Mouse (Mus musculus): ENCODE measurements around the gene 1700028K03Rik.
A peak's percentile ranks its signal among the peaks of the same experiment; 100 is the strongest.

The 1700028K03Rik gene

DNA sequence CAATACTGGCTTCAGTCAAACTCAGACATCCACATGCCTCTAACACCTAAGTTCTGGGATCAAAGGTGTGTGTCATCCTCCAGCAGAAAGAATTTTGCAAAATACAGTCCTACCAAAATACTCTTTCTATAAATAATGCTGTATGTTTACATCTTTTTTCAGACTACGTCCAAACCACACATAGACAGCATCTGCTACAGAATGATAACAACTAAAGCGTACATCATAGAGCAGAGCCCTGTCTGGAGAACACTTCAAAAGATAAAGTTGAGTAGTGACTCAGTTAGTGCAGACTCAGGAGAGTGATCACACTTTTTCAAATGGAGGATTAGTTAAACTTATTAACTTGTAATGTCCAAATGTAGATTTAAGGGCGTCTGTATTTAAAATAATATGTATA is 13.4 kb downstream of the 1700028K03Rik start:
- no peak for DNase-seq

DNA sequence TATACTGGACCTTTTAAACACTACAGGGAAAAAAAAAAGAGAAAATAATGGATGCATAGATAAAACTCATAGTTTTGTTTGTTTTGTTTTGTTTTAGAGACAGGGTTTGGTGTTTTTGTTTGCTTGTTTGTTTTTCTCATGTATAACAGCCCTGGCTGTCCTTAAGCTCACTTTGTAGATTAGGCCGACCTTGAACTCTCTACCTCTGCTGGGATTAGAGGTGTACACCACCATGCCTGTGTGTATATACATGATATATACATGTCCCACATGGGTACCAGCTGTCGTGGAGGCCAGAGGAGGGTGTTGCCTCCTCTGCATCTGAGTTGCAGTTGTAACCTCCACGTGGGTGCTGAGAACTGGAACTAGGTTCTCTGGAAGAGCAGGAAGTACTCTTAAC is 13.9 kb downstream of the 1700028K03Rik start:
- DNase-seq, result no peak

DNA sequence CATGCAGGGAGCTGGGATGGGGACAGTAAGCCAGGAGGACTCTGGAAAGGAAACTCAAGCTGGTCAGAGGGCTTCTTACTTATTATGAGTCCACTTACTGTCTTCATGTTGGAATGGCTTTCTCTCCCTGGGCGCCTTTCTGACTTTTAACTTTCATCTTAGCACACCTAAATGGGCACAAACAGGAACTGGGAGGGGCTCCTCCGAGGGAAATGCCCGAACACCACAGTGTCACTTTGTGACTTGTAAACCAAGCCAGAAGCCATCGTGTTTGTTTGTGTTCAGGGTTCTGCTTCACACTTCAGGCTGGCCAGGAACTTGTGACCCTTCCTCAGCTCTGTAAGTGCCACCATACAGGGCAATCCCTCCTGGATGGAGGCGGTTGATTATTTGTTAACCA is 19.8 kb downstream of the 1700028K03Rik start:
- DNase-seq, result no peak

DNA sequence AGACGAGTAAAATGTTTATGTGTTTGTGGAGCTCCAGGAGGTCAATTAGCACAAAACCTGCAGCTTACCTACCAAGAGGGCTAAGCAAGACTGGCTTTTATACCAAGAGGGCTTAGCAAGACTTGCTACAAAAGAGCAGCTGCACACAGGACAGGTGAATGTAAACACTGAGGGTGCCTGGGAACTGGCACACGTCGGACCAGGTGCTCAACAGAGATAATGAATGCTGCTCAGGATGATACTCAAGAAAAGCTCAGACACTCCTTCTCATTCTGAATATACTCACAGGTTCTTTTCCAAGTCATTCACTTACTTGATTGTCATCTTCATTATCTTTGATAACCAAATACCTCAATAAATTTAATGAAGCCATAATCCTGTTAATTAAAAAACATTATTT is 22.5 kb downstream of the 1700028K03Rik start:
- no peak for DNase-seq

DNA sequence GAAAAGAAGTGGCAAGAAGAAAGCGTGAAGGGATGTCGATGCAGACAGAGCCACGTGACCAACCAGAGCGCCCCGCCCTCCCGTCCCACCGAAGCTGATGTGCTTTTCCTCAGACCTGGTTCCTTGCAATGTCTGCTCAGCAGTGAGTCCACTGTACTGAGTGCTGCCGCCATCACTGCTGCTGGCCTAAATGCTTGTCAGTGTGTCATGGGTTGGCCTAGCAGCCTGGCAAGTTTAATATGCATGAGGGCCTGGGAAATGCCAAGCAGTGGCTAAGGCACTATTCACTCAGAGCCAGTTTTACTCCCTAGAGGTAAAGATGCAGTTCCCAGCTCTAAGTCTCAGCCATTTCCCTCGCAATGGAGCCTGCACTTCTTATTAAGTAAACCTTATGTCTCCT is 34.6 kb downstream of the 1700028K03Rik start:
- DNase-seq, result no peak

DNA sequence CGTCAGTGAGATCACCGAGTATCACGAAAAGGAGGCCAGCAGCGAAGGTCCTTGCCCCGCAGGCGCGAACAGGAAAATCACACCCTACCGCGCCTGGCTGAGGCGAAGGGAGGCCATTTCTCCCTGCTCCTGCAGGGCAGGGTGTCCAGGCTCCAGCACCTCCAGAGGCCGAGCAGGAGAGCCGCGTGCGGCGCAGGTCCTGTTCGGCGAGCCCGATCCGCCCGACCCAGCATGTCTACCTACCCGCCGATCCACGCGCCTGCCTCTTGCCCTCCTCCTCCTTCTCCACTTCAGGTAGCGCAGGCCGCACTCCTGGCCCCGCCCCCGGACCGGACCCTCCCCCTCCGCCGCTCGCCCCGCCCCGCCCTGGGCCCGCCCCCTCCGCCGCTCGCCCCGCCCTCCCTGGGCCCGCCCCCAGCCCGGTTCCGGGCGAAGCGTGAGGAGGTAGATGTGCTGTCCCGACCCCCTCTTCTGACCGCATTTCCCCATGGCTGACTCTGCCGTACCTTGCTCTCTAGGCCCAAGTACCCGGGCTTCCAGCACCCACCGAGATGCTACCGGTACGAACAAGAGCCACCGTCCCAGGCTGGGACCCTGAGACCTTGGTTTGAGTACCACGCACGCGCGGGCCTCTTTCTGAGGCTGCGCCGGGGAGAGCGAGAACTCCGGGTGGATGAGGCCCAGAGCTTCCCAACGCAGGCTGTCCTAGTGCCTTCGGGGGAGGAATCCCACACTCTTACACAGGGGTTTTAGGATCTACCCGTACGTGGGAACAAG is 63.0 kb downstream of the 1700028K03Rik start, which contains the start of the genes Rpap2 and Glmn:
Rpap2 (plus strand) TSS at position 73 of the 777 bp plus-strand sequence.
Glmn (minus strand) TSS at position 588 of the 777 bp plus-strand sequence.
- peak; percentile 86 for DNase-seq

DNA sequence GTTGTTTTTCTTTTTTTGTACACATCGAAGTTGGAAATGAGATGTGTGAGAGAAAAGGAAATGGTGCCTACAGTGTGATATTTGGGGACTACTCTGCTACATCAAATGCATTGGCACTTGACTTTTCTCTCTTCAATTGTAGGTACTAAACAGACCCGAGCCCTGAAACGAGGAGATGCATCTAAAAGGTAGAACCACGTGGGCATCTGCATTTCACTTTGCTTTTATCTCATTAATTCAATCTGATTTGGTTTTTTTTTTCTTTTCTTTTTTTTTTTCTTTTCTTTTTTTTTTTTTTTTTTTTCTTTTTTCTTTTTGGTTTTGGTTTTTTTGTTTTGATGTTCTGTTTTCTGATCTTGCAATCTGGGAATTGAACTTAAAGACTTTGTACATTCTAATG is 63.9 kb downstream of the 1700028K03Rik start:
- DNase-seq, result no peak
